Mouse (Mus musculus) erythroblast, embryonic 14.5 days (primary cell): ENCODE data around the gene Snu13. TPM values are rescaled to one million over a fixed set of nuclear protein-coding genes. Genes with fewer than 3 reads are reported as not detected.

ENCODE experiments used
- H3K27me3 ChIP-seq: 2 replicates; pipeline ENCODE4 v1.6.1; 2012; ENCODE audit warnings: inconsistent platforms; ENCODE audit not compliant: control insufficient read depth
- H3K36me3 ChIP-seq: 2 replicates; pipeline ENCODE4 v1.6.1; 2012; ENCODE audit warnings: mild to moderate bottlenecking, inconsistent platforms; ENCODE audit not compliant: control insufficient read depth
- H3K4me1 ChIP-seq: 2 replicates; pipeline ENCODE4 v1.6.1; 2012; ENCODE audit warnings: inconsistent platforms; ENCODE audit not compliant: control insufficient read depth
- H3K4me3 ChIP-seq: replicated peaks from 2 replicates; pipeline ENCODE3; 2012; ENCODE audit warnings: moderate library complexity, mild to moderate bottlenecking, inconsistent platforms
- H3K9me3 ChIP-seq: 2 replicates; pipeline ENCODE4 v1.6.1; 2012; ENCODE audit warnings: low read length, inconsistent platforms, mixed read lengths; ENCODE audit not compliant: control insufficient read depth
- GATA1 ChIP-seq: IDR thresholded peaks from 2 replicates; pipeline ENCODE4 v1.6.1; 2012; ENCODE audit warnings: low read length, inconsistent platforms, mixed read lengths
- TAL1 ChIP-seq: IDR thresholded peaks from 3 replicates; pipeline ENCODE4 v1.6.1; 2012; ENCODE audit warnings: low read length, inconsistent platforms, mixed read lengths
- polyA plus RNA-seq: library from polyadenylated mRNA; stranded (reverse); fragments of >175 nt; gene quantifications from 2 replicates; pipeline ENCODE4 v1.2.3, GENCODE M21; 2012

Gene Snu13
- polyA plus RNA-seq, 1 experiment, result 3.0 TPM

- Histone ChIP-seq H3K36me3 (no peaks in the 10 kb centered on the region), H3K4me3 (no peak within 1 kb of the TSS), H3K4me1 (no peaks in the 10 kb centered on the region; the same call in 1 of the 2 replicates), H3K9me3 (peaks cover 6% of the 10 kb centered on the region; the same call in 1 of the 2 replicates), H3K27me3 (peaks cover 40% of the 10 kb centered on the region)
- TF ChIP-seq GATA1, result no peak
- no peak for TF ChIP-seq TAL1
Measured at GRCm38 (mm10) chr15:82069898-82070297, 22.5 kb upstream of the Snu13 start, which contains the start of gene Mei1. TSS of gene Mei1 (plus strand) at chr15:82069996.

- Histone ChIP-seq H3K9me3 (peaks cover 6% of the 10 kb centered on the region; the same call in 1 of the 2 replicates), H3K4me3 (no peak overlapping the region), H3K36me3 (no peaks in the 10 kb centered on the region), H3K4me1 (no peaks in the 10 kb centered on the region; the same call in 1 of the 2 replicates), H3K27me3 (peaks cover 66% of the 10 kb centered on the region)
- TF ChIP-seq GATA1, result no peak
- no peak for TF ChIP-seq TAL1
Measured at GRCm38 (mm10) chr15:82065511-82065910, 18.1 kb upstream of the Snu13 start.

- H3K27me3 ChIP-seq, result peaks cover 64% of the 10 kb centered on the region
Measured at GRCm38 (mm10) chr15:82063909-82064308, 16.5 kb upstream of the Snu13 start.

GRCm38 (mm10) chr15:82058719-82059201 lies 11.4 kb upstream of the Snu13 start, which contains the start of gene 4930407I10Rik:
TSS of gene 4930407I10Rik (plus strand) at chr15:82059151.
- Histone ChIP-seq H3K4me3 (no peak within 1 kb of the TSS), H3K9me3 (no peaks in the 10 kb centered on the region), H3K36me3 (no peaks in the 10 kb centered on the region), H3K27me3 (peaks cover 43% of the 10 kb centered on the region), H3K4me1 (no peaks in the 10 kb centered on the region)
- TF ChIP-seq TAL1 (no peak), GATA1 (no peak)

More at GRCm38 (mm10) chr15:82063909-82064308, 16.5 kb upstream of the Snu13 start:
- Histone ChIP-seq H3K4me1 (no peaks in the 10 kb centered on the region), H3K9me3 (no peaks in the 10 kb centered on the region), H3K36me3 (no peaks in the 10 kb centered on the region), H3K4me3 (no peak overlapping the region)
- TF ChIP-seq GATA1 (no peak), TAL1 (no peak)

- H3K4me1 ChIP-seq, result peaks cover 8% of the 10 kb centered on the region
- no peaks in the 10 kb centered on the region for H3K36me3 ChIP-seq
- TF ChIP-seq TAL1 (0 out of 3 replicates have a peak, but pooled peaks have one; percentile 3), GATA1 (no peak)
- no peak overlapping the region for H3K4me3 ChIP-seq
- H3K9me3 ChIP-seq, result no peaks in the 10 kb centered on the region
- peaks cover 37% of the 10 kb centered on the region for H3K27me3 ChIP-seq
Measured at GRCm38 (mm10) chr15:82052544-82052943, 5.1 kb upstream of the Snu13 start.

GRCm38 (mm10) chr15:82046246-82046891 lies 1.0 kb downstream of the Snu13 start:
- Histone ChIP-seq H3K27me3 (peaks cover 20% of the 10 kb centered on the region), H3K4me3 (peak overlapping the region; percentile 99), H3K36me3 (peaks cover 30% of the 10 kb centered on the region), H3K4me1 (peaks cover 37% of the 10 kb centered on the region), H3K9me3 (no peaks in the 10 kb centered on the region)
- no peak for TF ChIP-seq TAL1
- TF ChIP-seq GATA1, result no peak

GRCm38 (mm10) chr15:82044166-82044784 lies 3.1 kb downstream of the Snu13 start:
- Histone ChIP-seq H3K4me1 (peaks cover 37% of the 10 kb centered on the region), H3K9me3 (no peaks in the 10 kb centered on the region), H3K36me3 (peaks cover 49% of the 10 kb centered on the region), H3K27me3 (peaks cover 9% of the 10 kb centered on the region), H3K4me3 (no peak overlapping the region)
- TF ChIP-seq GATA1 (no peak), TAL1 (no peak)

GRCm38 (mm10) chr15:82040650-82041049 lies 6.7 kb downstream of the Snu13 start:
- H3K27me3 ChIP-seq, result no peaks in the 10 kb centered on the region
- H3K4me3 ChIP-seq, result no peak overlapping the region
- H3K4me1 ChIP-seq, result peaks cover 15% of the 10 kb centered on the region
- H3K9me3 ChIP-seq, result no peaks in the 10 kb centered on the region
- peaks cover 81% of the 10 kb centered on the region for H3K36me3 ChIP-seq
- TF ChIP-seq TAL1 (no peak), GATA1 (no peak)
